14 mouse cellular contexts compared by ENCODE assay signal in genomic region chr2:27956751-27957150, GRCm38 (mm10).
A peak's percentile ranks its signal among the peaks of the same experiment; 100 is the strongest.
DNase-seq lines count a peak whose midpoint lies in the region; ATAC-seq lines count a peak whose summit lies in the region.
"Had no signal": no experiment of that assay in that cellular context is flagged by ENCODE, and none has a peak within 500 bp of the region (broad histone marks: within the 10 kb centered on the region; RNA-seq: fewer than 3 reads in every experiment).

No protein-coding gene starts in this region.

- intact Hi-C loops in left cerebral cortex, postnatal 10 days (cut with DNase I): no loop called here

- 44% methylated on average over 7 of the region's 7 CpGs for WGBS in lung, embryonic 16.5 days
- WGBS in intestine, embryonic 15.5 days: 27% methylated on average over 7 of the region's 7 CpGs
- 27% methylated on average over 7 of the region's 7 CpGs for WGBS in stomach, embryonic 14.5 days

- peaks cover 35% of the 10 kb centered on the region for H3K4me1 ChIP-seq in lung, embryonic 16.5 days (replicated peaks; ENCODE audit: control insufficient read depth, insufficient read depth, low read length)
- H3K4me1 ChIP-seq in intestine, embryonic 15.5 days (replicated peaks): peaks cover 43% of the 10 kb centered on the region
- H3K4me1 ChIP-seq in stomach, embryonic 14.5 days (ENCODE audit: control insufficient read depth, insufficient read depth, low read length): peaks cover 41% of the 10 kb centered on the region

- ATAC-seq in lung, embryonic 16.5 days (ENCODE audit: low read depth): peak; percentile 69
- peak; percentile 68 for ATAC-seq in intestine, embryonic 15.5 days
- peak; percentile 51; the same call in 1 of the 2 replicates for ATAC-seq in stomach, embryonic 14.5 days (ENCODE audit: insufficient number of reproducible peaks, insufficient read depth, low FRiP score, low read depth)
- ATAC-seq: CD4-positive, CD25-positive, alpha-beta regulatory T cell, adult 4 months; Patski had no signal

- peak; percentile 35 to 54 for DNase-seq in heart, adult 9 months (ENCODE audit: low spot score in 2 of 2)
- no peak for DNase-seq in heart, postnatal 4 days
- DNase-seq in lung, adult 18-20 months: no peak
- DNase-seq in right cerebral cortex, postnatal 10 days (ENCODE audit: low spot score in 2 of 2): no peak
- DNase-seq in left cerebral cortex, postnatal 10 days (ENCODE audit: extremely low spot score in 1 of 2, low spot score in 2 of 2): no peak
- DNase-seq: gastrocnemius, postnatal 25 days; layer of hippocampus, postnatal 36 days; thymus, postnatal 4 days had no signal

- H3K27ac ChIP-seq in lung, embryonic 16.5 days (ENCODE audit: low read length): peak overlapping the region; percentile 66
- peak overlapping the region; percentile 52 for H3K27ac ChIP-seq in intestine, embryonic 15.5 days
- peak overlapping the region; percentile 85 for H3K27ac ChIP-seq in stomach, embryonic 14.5 days (ENCODE audit: low read length)
- H3K27ac ChIP-seq: liver, embryonic 14.5 days had no signal

- H3K27me3 ChIP-seq in lung, embryonic 16.5 days (ENCODE audit: control insufficient read depth, insufficient read depth, low read depth, low read length): no peaks in the 10 kb centered on the region
- no peaks in the 10 kb centered on the region for H3K27me3 ChIP-seq in intestine, embryonic 15.5 days (replicated peaks)
- H3K27me3 ChIP-seq in stomach, embryonic 14.5 days (ENCODE audit: control insufficient read depth, insufficient read depth, low read length): no peaks in the 10 kb centered on the region
- H3K27me3 ChIP-seq: Patski had no signal

- H3K9me3 ChIP-seq in lung, embryonic 16.5 days (ENCODE audit: control insufficient read depth, low read length): no peaks in the 10 kb centered on the region
- no peaks in the 10 kb centered on the region for H3K9me3 ChIP-seq in intestine, embryonic 15.5 days
- no peaks in the 10 kb centered on the region for H3K9me3 ChIP-seq in stomach, embryonic 14.5 days (ENCODE audit: control insufficient read depth, low read depth, low read length)

- no peaks in the 10 kb centered on the region for H3K36me3 ChIP-seq in lung, embryonic 16.5 days (ENCODE audit: control insufficient read depth, insufficient read depth, low read length)
- peaks cover 6% of the 10 kb centered on the region; the same call in 1 of the 2 replicates for H3K36me3 ChIP-seq in intestine, embryonic 15.5 days
- H3K36me3 ChIP-seq in stomach, embryonic 14.5 days (ENCODE audit: control insufficient read depth, insufficient read depth, low read length): peaks cover 40% of the 10 kb centered on the region

- H3K4me2 ChIP-seq in lung, embryonic 16.5 days (ENCODE audit: low read depth, low read length): no peak overlapping the region
- no peak overlapping the region for H3K4me2 ChIP-seq in intestine, embryonic 15.5 days (replicated peaks)
- H3K4me2 ChIP-seq in stomach, embryonic 14.5 days (replicated peaks; ENCODE audit: low read depth, low read length): no peak overlapping the region

- H3K4me3 ChIP-seq in lung, embryonic 16.5 days (ENCODE audit: low read length): no peak overlapping the region
- no peak overlapping the region for H3K4me3 ChIP-seq in intestine, embryonic 15.5 days (replicated peaks)
- H3K4me3 ChIP-seq in stomach, embryonic 14.5 days (ENCODE audit: low read depth, low read length): no peak overlapping the region

- no peak overlapping the region for H3K9ac ChIP-seq in lung, embryonic 16.5 days (ENCODE audit: low read length)
- no peak overlapping the region for H3K9ac ChIP-seq in intestine, embryonic 15.5 days
- no peak overlapping the region for H3K9ac ChIP-seq in stomach, embryonic 14.5 days (replicated peaks; ENCODE audit: low read depth, low read length)
- H3K9ac ChIP-seq: liver, embryonic 14.5 days had no signal

Comparison
In these comparisons a context has a peak if more than half of its experiments do, and no peak if none do; other contexts are left out.
1. DNase-seq: peak in heart, adult 9 months (2 of 2); none in heart, postnatal 4 days (single experiment), lung, adult 18-20 months (0 of 2), right cerebral cortex, postnatal 10 days (0 of 2) and left cerebral cortex, postnatal 10 days (0 of 2).
2. Peak in every context shown above with its lines, with median percentiles within 50 percentile points of each other: ATAC-seq and H3K27ac ChIP-seq.